Mouse (Mus musculus) erythroblast, embryonic 14.5 days (primary cell): Measurements from ENCODE around the gene Cdk5rap1. TPM values are rescaled to one million over a fixed set of nuclear protein-coding genes. Genes with fewer than 3 reads are reported as not detected.

Source experiments
- H3K27me3 ChIP-seq: 2 replicates; pipeline ENCODE4 v1.6.1; 2012; ENCODE audit warnings: inconsistent platforms; ENCODE audit not compliant: control insufficient read depth
- H3K36me3 ChIP-seq: 2 replicates; pipeline ENCODE4 v1.6.1; 2012; ENCODE audit warnings: mild to moderate bottlenecking, inconsistent platforms; ENCODE audit not compliant: control insufficient read depth
- H3K4me1 ChIP-seq: 2 replicates; pipeline ENCODE4 v1.6.1; 2012; ENCODE audit warnings: inconsistent platforms; ENCODE audit not compliant: control insufficient read depth
- H3K4me3 ChIP-seq: replicated peaks from 2 replicates; pipeline ENCODE3; 2012; ENCODE audit warnings: moderate library complexity, mild to moderate bottlenecking, inconsistent platforms
- H3K9me3 ChIP-seq: 2 replicates; pipeline ENCODE4 v1.6.1; 2012; ENCODE audit warnings: low read length, inconsistent platforms, mixed read lengths; ENCODE audit not compliant: control insufficient read depth
- GATA1 ChIP-seq: IDR thresholded peaks from 2 replicates; pipeline ENCODE4 v1.6.1; 2012; ENCODE audit warnings: low read length, inconsistent platforms, mixed read lengths
- TAL1 ChIP-seq: IDR thresholded peaks from 3 replicates; pipeline ENCODE4 v1.6.1; 2012; ENCODE audit warnings: low read length, inconsistent platforms, mixed read lengths
- polyA plus RNA-seq: library from polyadenylated mRNA; stranded (reverse); fragments of >175 nt; gene quantifications from 2 replicates; pipeline ENCODE4 v1.2.3, GENCODE M21; 2012

Cdk5rap1 gene
- polyA plus RNA-seq: 0.02 and 0.05 TPM in 2 replicates

- TF ChIP-seq TAL1: no peak
- no peak for TF ChIP-seq GATA1
- Histone ChIP-seq H3K4me1 (peaks cover 20% of the 10 kb centered on the region), H3K27me3 (peaks cover under 1% of the 10 kb centered on the region), H3K9me3 (no peaks in the 10 kb centered on the region), H3K36me3 (peaks cover 24% of the 10 kb centered on the region), H3K4me3 (peak within 1 kb of the TSS; percentile 78)
These were observed at the start of gene Cdk5rap1 for GRCm38 (mm10) chr2:154372842-154373500. Gene Cdk5rap1, minus strand, starts transcription at chr2:154373010.

GRCm38 (mm10) chr2:154422181-154422580 lies 49.4 kb upstream of the Cdk5rap1 start:
- Histone ChIP-seq H3K4me1 (peaks cover 4% of the 10 kb centered on the region; the same call in 1 of the 2 replicates), H3K36me3 (no peaks in the 10 kb centered on the region), H3K4me3 (no peak overlapping the region), H3K9me3 (no peaks in the 10 kb centered on the region), H3K27me3 (peaks cover 15% of the 10 kb centered on the region)
- TF ChIP-seq TAL1 (no peak), GATA1 (no peak)

DNA sequence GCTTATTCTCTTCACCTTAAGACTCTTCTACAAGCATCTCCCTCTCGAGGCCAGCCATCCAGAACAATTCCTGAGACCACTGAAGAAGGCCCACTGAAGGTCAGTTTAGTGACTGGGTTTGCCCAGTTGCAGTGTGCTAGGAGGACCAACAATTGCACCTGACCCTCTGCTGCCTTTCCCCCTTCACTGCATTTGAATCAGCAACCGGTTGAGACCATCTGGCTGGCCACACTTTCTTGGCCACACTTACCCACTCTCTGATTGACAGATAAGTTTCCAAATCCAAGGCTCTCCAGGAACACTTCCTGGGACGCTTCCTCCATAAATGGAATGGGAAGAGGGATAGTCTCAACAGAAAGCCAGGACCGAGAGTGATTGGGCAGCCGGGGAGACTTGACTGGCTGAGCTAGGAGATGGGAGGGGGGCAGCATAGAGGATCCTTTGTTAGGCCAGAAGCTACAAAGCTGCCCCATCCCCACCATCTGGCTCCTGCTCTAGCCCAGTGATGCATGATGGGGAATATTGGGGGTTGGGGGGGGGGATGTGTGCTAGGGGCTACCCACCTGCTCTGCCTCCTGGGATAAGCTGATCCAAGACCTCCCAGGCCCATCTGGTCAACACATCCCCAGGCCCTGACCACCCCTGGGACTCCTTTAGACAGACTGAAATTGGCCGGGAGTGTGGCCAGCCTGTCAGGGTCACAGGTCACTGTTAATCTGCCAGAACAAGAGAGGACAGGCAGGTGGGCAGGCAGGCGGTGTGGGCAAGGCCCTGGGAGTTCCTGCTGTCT lies 48.3 kb upstream of the Cdk5rap1 start:
- H3K27me3 ChIP-seq: peaks cover 5% of the 10 kb centered on the region
- no peak for TF ChIP-seq GATA1
- no peak for TF ChIP-seq TAL1
- H3K4me1 ChIP-seq: no peaks in the 10 kb centered on the region
- no peak overlapping the region for H3K4me3 ChIP-seq
- no peaks in the 10 kb centered on the region for H3K36me3 ChIP-seq
- no peaks in the 10 kb centered on the region for H3K9me3 ChIP-seq

DNA sequence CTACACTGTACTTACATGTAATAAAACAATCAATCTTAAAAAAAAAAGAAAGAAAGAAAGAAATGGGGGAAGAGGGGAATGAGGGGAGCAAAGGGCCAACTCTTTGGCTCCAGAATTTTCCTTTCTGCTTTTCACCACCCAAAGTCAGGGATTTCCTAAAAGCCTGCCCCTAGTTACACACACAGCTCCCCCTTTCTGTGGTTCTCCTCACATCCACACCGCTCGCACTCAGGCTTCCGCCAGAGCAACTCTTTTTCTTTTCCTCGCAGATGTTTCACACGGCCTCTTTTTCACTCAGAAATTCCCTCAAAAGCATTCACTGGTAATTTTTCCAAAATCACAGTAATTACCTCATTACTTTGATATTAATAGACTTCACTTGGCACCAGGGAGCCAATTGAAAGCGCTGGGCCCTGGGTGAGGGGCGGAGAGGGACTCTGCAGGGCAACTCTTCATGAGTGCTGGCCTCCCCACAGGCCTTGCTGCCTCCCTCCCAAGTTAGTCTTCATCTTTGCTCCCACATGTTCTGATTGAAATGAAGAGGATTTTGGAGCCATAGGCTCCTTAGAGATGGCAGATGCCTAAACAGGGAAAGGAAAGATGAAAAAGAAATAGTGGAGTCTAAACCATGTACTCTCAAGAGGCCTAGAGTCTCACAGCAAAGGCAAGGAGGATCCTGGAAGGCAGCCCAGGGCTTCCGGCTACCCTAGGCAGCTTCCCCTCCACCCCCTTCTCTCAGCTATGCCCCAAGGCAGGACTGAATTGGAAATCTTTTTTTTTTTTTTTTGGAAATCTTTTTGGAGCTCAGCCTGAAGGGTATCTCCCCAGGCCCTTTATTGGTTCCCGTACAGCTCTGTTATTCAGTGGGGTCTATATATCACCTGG lies 47.1 kb upstream of the Cdk5rap1 start:
- Histone ChIP-seq H3K4me1 (no peaks in the 10 kb centered on the region), H3K27me3 (no peaks in the 10 kb centered on the region; the same call in 1 of the 2 replicates), H3K9me3 (no peaks in the 10 kb centered on the region), H3K4me3 (no peak overlapping the region), H3K36me3 (no peaks in the 10 kb centered on the region)
- TF ChIP-seq GATA1 (no peak), TAL1 (no peak)

- Histone ChIP-seq H3K27me3 (no peaks in the 10 kb centered on the region; the same call in 1 of the 2 replicates), H3K9me3 (no peaks in the 10 kb centered on the region), H3K4me1 (no peaks in the 10 kb centered on the region), H3K4me3 (no peak overlapping the region), H3K36me3 (no peaks in the 10 kb centered on the region)
- TF ChIP-seq TAL1 (no peak), GATA1 (no peak)
These were observed 45.2 kb upstream of the Cdk5rap1 start for GRCm38 (mm10) chr2:154418001-154418400.

DNA sequence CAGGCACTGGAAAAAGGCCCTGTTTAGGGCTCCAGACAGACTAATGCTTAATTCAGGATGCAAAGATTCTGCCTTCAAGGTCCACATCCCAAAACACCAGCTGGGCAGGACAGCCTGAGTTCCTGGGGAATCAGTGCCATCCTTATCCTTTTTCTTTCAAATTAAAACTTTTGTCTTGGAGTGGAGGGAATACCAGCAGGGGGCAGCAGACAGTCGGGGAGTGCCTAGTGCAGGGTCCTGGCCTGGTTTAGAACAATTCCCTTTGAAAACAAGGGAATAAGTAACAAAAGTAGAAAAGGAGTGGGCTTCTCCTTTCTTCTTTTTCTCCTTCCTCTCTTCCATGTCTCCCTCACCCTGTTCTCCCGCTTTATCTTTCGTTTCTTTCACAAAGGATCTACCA lies 44.3 kb upstream of the Cdk5rap1 start:
- H3K9me3 ChIP-seq: no peaks in the 10 kb centered on the region
- no peaks in the 10 kb centered on the region for H3K4me1 ChIP-seq
- TF ChIP-seq GATA1 (no peak), TAL1 (no peak)
- H3K27me3 ChIP-seq: no peaks in the 10 kb centered on the region
- no peak overlapping the region for H3K4me3 ChIP-seq
- no peaks in the 10 kb centered on the region for H3K36me3 ChIP-seq

- Histone ChIP-seq H3K27me3 (peaks cover 35% of the 10 kb centered on the region), H3K4me3 (no peak overlapping the region), H3K9me3 (no peaks in the 10 kb centered on the region), H3K36me3 (no peaks in the 10 kb centered on the region), H3K4me1 (peaks cover 13% of the 10 kb centered on the region)
- TF ChIP-seq GATA1: no peak
- TF ChIP-seq TAL1: no peak
These were observed 39.3 kb upstream of the Cdk5rap1 start for GRCm38 (mm10) chr2:154412018-154412666.

GRCm38 (mm10) chr2:154410355-154410754 lies 37.5 kb upstream of the Cdk5rap1 start:
- Histone ChIP-seq H3K36me3 (no peaks in the 10 kb centered on the region), H3K9me3 (no peaks in the 10 kb centered on the region), H3K4me3 (no peak overlapping the region), H3K4me1 (peaks cover 14% of the 10 kb centered on the region), H3K27me3 (peaks cover 52% of the 10 kb centered on the region)
- TF ChIP-seq GATA1 (no peak), TAL1 (no peak)
